Mouse (Mus musculus): Measurements from ENCODE around the gene Plppr5.

GRCm38 (mm10) chr3:117628799-117629198, 54.2 kb downstream of the Plppr5 start:
- no peak for TF ChIP-seq POLR2A (IDR thresholded peaks at IDR 0.05; ENCODE audit: control insufficient read depth, low read depth, low read length)
- no peak for TF ChIP-seq CTCF (IDR thresholded peaks at IDR 0.05; ENCODE audit: control insufficient read depth, insufficient read depth, insufficient replicate concordance, low read depth, low read length)

Data from testis, adult 2 months (tissue).